Mouse (Mus musculus): ENCODE measurements around the gene Phf21a.

Phf21a gene

DNA sequence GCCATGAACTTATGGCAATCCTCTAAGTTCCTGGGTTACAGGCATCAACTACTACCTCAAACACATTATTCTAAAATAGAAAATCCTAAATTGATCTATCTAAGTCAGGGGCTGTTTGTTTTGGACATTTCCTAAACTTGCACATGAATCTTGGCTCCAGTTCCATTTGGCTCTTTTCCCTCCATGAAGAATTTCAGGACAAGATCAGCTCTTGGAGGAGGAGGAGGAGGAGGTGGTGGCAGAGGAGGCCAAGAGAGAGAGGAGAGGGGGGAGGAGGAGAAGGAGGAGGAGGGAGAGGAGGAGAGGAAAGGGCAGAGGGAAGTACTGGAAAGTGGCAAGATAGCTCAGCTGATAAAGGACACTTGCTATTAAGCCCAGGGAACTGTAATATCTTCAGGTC lies 46.4 kb downstream of the Phf21a start:
- TF ChIP-seq GATA4 (IDR thresholded peaks at IDR 0.05; ENCODE audit: insufficient replicate concordance, low read length), result no peak

DNA sequence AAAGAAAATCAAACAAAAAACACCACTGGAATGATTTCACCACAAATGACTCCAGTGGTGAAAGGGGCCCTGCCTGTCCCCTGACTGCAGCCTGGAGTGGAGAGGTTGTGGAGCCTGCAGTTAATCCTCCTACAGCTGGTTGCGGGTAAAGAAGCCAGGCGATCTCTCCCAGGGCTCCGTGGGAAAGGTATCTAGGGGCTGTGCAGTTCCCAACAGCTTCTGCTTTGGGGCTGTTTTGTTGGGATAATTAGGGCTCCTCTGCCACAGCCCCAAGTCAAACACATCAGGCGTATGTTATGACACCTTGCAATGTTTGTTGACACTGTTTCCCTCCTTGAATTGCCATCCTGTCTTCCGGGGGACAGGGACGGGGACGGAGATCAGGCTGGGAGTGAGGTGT lies 47.5 kb downstream of the Phf21a start:
- no peak for TF ChIP-seq GATA4 (IDR thresholded peaks at IDR 0.05; ENCODE audit: insufficient replicate concordance, low read length)

DNA sequence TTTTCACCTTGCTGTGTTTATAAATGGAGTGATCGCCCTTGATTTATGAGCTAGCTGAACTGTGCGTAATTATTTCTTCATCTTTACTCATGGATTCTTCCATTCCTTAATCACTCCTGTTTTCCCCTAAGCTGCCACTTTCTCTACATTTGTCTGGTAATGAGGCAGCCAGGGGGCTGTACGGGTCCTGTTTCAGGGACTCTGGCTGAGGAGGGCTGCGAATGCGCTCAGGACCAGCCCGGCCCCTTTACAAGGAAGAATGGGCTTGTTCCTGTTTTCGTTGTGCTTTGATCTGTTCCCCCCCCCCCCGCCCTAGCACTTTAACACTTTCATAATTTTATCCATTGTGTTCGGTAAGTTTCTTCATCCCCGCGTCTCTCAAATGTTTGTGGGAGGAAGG lies 48.2 kb downstream of the Phf21a start:
- TF ChIP-seq GATA4 (IDR thresholded peaks at IDR 0.05; ENCODE audit: insufficient replicate concordance, low read length), result no peak

DNA sequence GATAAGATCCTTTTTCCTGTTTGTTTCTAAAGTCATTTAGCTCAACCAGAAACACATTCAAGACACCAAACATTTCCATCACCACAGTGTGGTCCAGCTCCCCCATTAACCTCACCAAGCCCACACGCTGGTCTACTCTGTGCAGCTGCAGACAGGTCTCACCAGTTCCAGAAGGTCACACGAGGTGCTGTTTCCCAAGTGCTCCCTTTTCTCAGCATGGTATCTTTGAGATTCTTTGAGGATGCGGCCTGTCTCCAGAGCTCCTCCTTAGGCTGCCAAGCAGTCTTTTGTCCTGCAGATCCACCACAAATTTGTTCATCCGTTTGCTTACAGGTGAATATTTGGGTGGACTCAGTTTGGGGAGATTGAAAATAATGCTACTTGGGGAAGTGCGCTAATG lies 51.0 kb downstream of the Phf21a start:
- TF ChIP-seq GATA4 (IDR thresholded peaks at IDR 0.05; ENCODE audit: insufficient replicate concordance, low read length), result no peak

DNA sequence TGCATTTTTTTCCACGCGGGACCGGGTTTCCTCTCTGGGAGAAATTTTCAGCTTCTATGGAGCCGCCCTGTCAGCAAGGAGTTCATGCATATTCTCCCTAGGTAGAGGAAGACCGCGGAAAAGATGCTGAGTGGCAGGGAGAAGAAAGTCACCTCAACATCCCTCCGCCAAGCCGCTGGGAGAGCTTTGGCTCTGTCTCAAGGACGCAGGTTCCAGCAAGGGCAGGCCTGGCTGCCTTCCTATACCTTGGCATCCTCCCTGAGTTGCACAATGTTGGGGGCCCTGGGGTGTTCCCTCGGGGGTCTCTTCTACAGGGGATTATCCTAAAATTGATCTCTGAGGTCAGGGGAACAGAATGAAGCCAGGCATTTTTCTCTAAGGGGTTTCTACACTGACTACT lies 71.4 kb downstream of the Phf21a start:
- no peak for TF ChIP-seq GATA4 (IDR thresholded peaks at IDR 0.05; ENCODE audit: insufficient replicate concordance, low read length)

DNA sequence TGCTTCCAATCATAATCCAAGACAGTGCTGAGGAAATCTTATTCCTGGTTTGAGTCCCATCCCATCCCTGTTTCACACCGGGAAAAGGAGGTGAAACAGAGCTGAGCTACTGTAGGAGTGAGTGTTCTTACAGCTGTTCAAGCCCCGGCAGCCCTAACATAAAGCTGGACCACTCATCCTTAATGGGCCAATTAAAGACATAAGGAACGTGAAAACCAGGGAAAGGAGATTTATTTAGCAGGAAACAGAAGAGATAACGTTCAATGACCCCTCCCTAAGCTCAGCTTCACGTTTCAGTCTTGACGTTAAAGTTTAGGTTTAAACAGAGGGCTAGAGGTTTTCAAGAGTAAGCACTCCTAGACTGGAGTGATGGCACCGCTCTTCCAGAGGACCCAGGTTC lies 74.0 kb downstream of the Phf21a start:
- no peak for TF ChIP-seq GATA4 (IDR thresholded peaks at IDR 0.05; ENCODE audit: insufficient replicate concordance, low read length)

DNA sequence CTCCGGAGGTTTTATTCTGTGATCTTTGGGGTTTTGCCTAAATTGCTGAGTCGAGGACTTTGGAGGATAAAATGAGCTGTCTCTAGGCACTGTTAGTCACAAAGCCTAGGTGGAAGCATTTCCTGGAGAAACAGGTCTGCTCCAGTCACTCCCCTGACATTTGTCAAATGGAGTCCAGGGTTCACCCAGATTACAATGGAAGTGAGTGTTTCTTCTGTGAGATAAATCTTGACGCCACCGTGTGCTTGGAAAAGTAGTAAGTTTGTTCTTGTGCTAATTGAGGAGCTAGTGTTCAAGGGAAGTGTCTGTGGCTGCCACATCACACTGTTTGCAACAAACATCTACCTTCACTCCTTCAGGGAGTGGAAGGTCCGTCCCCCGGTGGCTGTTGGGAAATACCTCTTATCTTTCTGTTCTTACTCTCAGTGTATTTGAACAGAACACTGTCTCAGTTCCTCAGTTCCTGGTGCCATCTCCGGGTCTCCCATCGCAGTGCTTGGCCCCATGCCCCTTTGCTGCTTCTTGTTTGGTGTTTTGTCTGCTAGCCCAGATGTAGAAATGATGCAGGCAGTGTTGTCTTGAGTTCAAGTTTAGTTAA lies 78.2 kb downstream of the Phf21a start:
- no peak for TF ChIP-seq GATA4 (IDR thresholded peaks at IDR 0.05; ENCODE audit: insufficient replicate concordance, low read length)

DNA sequence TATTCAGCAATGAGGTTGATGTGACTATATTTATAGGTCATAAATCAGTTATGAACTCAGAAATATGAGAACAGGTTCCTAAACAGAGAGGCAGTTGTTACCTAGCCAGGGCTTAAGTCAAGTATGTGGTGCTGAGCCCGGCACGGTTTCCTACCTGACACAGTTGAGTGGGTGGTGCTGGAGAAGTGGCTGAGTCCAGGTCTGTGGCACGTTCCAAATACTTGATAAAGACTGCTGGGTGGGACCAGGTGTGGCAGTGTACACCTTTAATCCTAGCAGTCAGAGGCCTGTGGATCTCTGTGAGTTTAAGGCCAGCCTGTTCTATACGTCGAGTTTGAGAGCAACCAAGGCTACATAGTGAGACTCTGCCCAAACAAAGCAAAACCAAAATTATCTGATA lies 79.4 kb downstream of the Phf21a start:
- TF ChIP-seq GATA4 (IDR thresholded peaks at IDR 0.05; ENCODE audit: insufficient replicate concordance, low read length), result no peak

DNA sequence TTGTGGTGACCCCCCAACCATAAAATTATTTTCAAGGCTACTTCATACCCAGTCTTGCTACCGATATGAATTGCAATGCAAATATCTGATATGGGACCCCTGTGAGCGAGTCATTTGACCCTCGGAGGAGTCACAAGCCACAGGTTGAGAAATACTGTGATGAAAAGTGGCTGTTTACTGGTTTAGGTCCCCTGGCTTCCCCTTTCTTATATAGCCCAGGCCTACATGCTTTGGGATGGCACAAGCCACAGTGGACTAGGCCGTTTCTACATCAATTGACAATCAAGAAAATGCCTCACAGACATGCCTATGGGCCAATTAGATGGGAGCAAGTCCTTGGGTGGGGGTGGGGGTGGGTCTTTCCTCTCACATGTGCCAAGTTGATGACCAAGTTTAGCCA lies 80.3 kb downstream of the Phf21a start:
- TF ChIP-seq GATA4 (IDR thresholded peaks at IDR 0.05; ENCODE audit: insufficient replicate concordance, low read length), result no peak

DNA sequence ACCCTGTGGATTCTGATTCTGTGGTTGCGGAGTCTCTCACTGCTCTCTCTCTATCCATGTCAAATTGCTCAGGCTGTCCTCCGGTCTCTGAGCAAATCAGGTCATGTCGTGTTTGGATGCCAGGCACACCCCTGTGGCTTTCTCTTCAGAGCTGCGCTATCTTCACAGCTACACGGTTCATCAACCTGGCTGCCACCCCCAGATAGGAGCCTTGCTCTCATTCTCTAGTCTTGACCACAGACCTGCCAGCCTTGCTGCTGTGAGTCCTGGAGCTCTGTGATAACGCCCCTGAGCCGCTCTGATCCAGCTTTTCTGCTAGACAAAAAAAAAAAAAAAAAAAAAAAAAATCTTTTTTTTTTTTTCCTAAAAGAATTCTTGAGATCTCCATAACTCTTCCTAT lies 81.3 kb downstream of the Phf21a start:
- no peak for TF ChIP-seq GATA4 (IDR thresholded peaks at IDR 0.05; ENCODE audit: insufficient replicate concordance, low read length)

DNA sequence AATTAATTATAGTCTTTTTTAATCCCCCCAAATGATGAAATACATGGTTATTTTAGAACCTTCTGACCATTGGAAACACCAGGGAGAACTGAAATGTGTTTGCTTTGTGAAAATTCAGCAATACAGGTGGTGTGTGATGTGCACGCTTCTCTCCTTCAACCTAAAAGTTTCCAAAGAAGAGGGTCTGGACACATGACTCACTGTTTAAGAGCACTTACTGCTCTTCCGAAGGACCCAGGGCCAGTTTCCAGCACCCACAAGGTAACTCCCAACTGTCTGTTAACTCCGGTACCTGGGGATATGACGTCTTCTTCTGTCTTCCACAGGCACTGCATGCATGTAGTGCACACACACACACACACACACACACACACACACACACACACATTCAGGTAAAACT lies 82.1 kb downstream of the Phf21a start:
- TF ChIP-seq GATA4 (IDR thresholded peaks at IDR 0.05; ENCODE audit: insufficient replicate concordance, low read length), result no peak

DNA sequence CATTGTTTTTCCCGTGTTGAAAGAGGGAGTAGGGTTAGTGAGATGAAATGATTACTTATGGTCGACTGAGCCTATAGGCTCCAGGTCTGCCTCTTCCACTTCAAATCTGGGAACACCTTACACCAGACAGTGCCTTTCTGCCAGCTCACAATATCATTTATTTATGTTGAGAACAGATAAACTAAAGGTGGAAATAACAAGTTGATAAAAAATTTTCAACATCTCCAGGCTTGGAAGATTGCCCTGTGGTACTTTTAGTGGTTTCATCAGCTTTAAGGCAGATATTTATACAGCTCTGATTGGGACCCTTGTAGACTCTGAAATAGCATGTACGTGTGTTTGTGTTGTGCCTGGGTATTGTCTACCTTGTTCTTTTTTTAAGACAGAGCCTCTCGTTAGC lies 83.4 kb downstream of the Phf21a start:
- TF ChIP-seq GATA4 (IDR thresholded peaks at IDR 0.05; ENCODE audit: insufficient replicate concordance, low read length), result no peak

DNA sequence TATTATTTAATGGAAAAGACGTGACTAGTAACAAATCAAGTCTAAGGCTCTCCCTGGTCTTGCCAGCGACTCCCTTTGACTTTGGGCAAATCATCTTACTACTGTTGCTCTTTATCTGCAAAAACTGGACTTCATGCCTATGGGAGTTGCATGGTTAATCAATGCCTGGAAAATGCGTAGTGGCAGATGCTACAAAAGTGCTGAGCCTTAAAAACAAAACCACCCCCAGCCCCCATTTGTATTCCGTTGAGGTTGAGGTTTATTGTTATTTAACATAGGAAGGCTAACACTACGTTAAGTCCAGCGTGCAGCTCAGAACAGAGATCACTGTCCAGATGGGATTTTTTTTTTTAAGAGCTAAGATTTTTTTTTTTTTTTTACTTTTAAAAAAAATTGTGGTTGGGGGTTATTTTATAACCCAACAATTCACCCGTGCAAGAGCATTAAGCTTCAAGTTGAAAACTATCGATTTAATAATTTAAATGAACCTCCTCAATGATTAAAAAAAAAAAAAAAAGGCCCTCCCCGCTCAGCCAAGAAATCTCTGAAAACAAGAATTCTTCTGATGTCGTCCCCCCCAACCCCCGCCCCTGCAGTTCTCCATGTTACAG lies 89.3 kb downstream of the Phf21a start:
- TF ChIP-seq GATA4 (IDR thresholded peaks at IDR 0.05; ENCODE audit: insufficient replicate concordance, low read length), result no peak

DNA sequence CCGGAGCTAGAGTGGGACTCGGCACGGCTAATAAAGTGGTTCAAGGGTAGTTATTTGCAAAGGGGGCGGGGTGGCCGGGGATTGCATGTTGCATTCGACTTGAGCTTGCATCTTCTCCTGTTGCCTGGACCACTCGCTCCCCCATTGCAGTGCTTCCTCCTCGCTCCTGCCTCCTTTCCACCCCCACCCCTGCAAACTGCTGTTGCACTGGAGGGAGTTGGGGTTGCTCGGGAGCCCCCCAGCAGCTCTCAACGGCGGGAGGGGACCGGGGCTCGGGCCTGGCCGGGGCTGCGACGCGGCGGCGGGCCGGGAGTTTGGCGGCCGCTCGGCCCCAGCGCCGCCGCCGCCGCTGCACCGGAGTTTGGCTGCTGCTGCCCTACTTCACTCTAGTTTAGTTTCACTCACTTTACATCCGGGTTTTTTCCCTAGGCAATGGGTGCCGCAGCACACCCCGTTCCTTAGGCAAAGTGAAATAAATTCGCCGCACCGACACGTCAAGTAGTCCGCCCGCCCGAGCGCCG lies 90.1 kb downstream of the Phf21a start:
- no peak for TF ChIP-seq GATA4 (IDR thresholded peaks at IDR 0.05; ENCODE audit: insufficient replicate concordance, low read length)

DNA sequence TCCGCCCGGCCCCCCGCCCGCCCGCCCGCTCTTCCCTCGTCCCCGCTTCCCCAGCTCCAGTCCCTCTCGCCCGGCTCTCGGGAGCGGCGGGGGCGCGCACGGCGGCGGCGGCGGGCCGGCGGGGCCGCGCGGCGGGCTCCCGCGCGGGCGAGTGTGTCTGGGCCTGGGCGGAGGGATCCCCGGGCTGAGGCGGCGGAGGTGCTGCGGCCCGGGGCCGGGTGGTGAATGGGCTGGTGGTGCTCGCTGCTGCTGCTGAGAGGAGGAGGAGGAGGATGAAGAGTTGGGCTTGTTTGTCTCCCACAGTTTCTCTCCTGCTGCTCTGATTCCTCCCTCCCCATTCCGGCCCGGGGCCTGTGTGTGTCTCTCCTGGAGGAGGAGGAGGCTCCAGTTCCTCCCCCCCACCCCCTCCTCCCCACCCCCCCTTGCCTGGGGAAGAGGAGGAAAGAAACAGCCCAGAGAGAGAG lies 90.7 kb downstream of the Phf21a start:
- no peak for TF ChIP-seq GATA4 (IDR thresholded peaks at IDR 0.05; ENCODE audit: insufficient replicate concordance, low read length)

DNA sequence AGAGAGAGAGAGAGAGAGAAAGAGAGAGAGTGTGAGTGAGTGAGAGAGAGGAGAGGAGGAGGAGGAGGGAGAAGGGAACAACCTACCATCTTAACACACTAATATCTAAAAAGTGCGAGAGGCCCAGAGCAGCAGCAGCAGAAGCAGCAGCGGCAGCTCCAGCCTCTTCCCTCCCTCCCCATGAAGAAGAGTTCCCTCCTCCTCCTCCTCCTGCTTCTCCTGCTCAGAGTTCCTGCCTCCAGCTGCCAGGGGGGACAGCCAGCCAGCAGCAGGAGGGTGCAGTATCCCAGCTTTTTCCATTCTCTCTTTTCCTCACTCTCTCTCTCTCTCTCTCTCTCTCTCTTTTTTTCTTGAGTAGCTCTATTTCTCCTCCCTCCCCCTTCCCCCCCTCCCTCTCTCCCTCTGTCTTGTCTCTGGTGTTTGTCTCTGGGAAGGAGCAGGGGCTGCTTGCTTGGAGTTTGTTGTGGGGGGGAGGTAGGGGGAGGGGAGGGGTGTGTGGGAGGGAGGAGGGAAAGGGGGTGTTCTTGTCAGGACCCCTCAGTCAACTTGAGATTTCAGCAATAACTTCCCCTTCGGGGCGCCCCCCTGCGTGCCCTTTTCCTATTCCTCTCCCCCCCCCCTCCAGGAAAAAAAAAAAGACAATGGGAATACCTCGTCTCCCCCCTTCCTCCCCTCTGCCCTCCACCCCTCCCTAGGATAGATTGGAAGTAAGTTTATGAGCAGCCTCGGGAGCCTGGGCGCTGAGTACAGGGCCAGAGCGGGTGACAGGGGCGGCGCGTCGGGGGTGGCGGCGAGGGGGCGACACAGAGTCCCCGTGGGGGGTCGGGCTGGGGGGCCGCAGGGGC lies 91.4 kb downstream of the Phf21a start:
- no peak for TF ChIP-seq GATA4 (IDR thresholded peaks at IDR 0.05; ENCODE audit: insufficient replicate concordance, low read length)

Measured in liver, adult (tissue).